Mouse (Mus musculus) lung, embryonic 14.5 days (tissue): ENCODE data around the gene Rps11. TPM values are rescaled to one million over a fixed set of nuclear protein-coding genes. Genes with fewer than 3 reads are reported as not detected.

Experiments
- ATAC-seq: fragments of 200-750 bp; cut with Nextera tagmentation; 2 replicates; pipeline ENCODE4 v1.8.0; 2017; ENCODE audit warnings: mild to moderate bottlenecking, moderate TSS enrichment, moderate library complexity; ENCODE audit not compliant: insufficient read depth
- DNase-seq: peaks from one replicate; pipeline ENCODE4 v3.0.0-alpha.2; 2015
- H3K27ac ChIP-seq: fragments of 300-500 bp; sonication (generic); 2 replicates; pipeline ENCODE4 v1.5.1; 2014; ENCODE audit warnings: low read depth, mild to moderate bottlenecking, moderate library complexity
- H3K27me3 ChIP-seq: fragments of 300-500 bp; sonication (generic); 2 replicates; pipeline ENCODE4 v1.6.1; 2014; ENCODE audit warnings: low read length, control low read depth; ENCODE audit not compliant: insufficient read depth
- H3K36me3 ChIP-seq: fragments of 300-500 bp; sonication (generic); 2 replicates; pipeline ENCODE4 v1.6.1; 2014; ENCODE audit warnings: control low read depth; ENCODE audit not compliant: insufficient read depth
- H3K4me1 ChIP-seq: fragments of 300-500 bp; sonication (generic); 2 replicates; pipeline ENCODE4 v1.6.1; 2014; ENCODE audit warnings: antibody characterized with exemption, control low read depth; ENCODE audit not compliant: insufficient read depth
- H3K4me2 ChIP-seq: fragments of 300-500 bp; sonication (generic); 2 replicates; pipeline ENCODE4 v1.6.1; 2014; ENCODE audit warnings: mild to moderate bottlenecking
- H3K4me3 ChIP-seq: fragments of 300-500 bp; sonication (generic); 2 replicates; pipeline ENCODE4 v1.5.1; 2014; ENCODE audit warnings: low read depth, low read length
- H3K9ac ChIP-seq: fragments of 300-500 bp; sonication (generic); 2 replicates; pipeline ENCODE4 v1.6.1; 2014
- H3K9me3 ChIP-seq: fragments of 300-500 bp; sonication (generic); 2 replicates; pipeline ENCODE4 v1.6.1; 2016; ENCODE audit warnings: low read depth, low read length, control low read depth
- CTCF ChIP-seq: IDR thresholded peaks from 2 replicates; pipeline ENCODE4 v1.5.1; 2016; ENCODE audit warnings: antibody characterized with exemption, low read depth
- WGBS: fragments of 180-500 bp; shearing (Covaris S2); extraction: QIAGEN DNeasy Blood & Tissue Kit; methylation state at CpG from one replicate; pipeline ENCODE4 v1.1.7; 2014; 5-methylcytosine and 5-hydroxymethylcytosine counted together
- polyA plus RNA-seq: library from polyadenylated mRNA; unstranded; fragments of >200 nt; fragmentation: Nextera tagmentation; extraction: Ambion mirVana; gene quantifications from 2 replicates; pipeline ENCODE4 v1.2.1, GENCODE M21; 2014

Rps11 gene
- polyA plus RNA-seq, 1 experiment from 2014 or later, result 1,873 TPM

- WGBS, result 74% methylated on average over 8 of the region's 8 CpGs
- peak; percentile 25 for TF ChIP-seq CTCF
Observed at GRCm38 (mm10) chr7:45133446-45134159, 9.4 kb upstream of the Rps11 start.

GRCm38 (mm10) chr7:45131850-45132249, 7.6 kb upstream of the Rps11 start:
- DNase-seq (no peak), ATAC-seq (no peak)
- Histone ChIP-seq H3K4me1 (peaks cover 7% of the 10 kb centered on the region; the same call in 1 of the 2 replicates), H3K27ac (no peak overlapping the region), H3K4me2 (no peak overlapping the region), H3K4me3 (no peak overlapping the region), H3K27me3 (peaks cover 4% of the 10 kb centered on the region; the same call in 1 of the 2 replicates), H3K9ac (no peak overlapping the region), H3K9me3 (no peaks in the 10 kb centered on the region), H3K36me3 (peaks cover 12% of the 10 kb centered on the region)
- no peak for TF ChIP-seq CTCF
- 55% methylated on average over 11 of the region's 11 CpGs for WGBS

More at GRCm38 (mm10) chr7:45133446-45134159, 9.4 kb upstream of the Rps11 start:
- DNase-seq (no peak), ATAC-seq (no peak)
- Histone ChIP-seq H3K4me3 (no peak overlapping the region), H3K27me3 (peaks cover 4% of the 10 kb centered on the region; the same call in 1 of the 2 replicates), H3K9me3 (no peaks in the 10 kb centered on the region), H3K36me3 (no peaks in the 10 kb centered on the region), H3K27ac (no peak overlapping the region), H3K4me1 (0 out of 2 replicates have a peak, but pooled peaks cover 4% of the 10 kb centered on the region), H3K9ac (no peak overlapping the region), H3K4me2 (no peak overlapping the region)

DNA sequence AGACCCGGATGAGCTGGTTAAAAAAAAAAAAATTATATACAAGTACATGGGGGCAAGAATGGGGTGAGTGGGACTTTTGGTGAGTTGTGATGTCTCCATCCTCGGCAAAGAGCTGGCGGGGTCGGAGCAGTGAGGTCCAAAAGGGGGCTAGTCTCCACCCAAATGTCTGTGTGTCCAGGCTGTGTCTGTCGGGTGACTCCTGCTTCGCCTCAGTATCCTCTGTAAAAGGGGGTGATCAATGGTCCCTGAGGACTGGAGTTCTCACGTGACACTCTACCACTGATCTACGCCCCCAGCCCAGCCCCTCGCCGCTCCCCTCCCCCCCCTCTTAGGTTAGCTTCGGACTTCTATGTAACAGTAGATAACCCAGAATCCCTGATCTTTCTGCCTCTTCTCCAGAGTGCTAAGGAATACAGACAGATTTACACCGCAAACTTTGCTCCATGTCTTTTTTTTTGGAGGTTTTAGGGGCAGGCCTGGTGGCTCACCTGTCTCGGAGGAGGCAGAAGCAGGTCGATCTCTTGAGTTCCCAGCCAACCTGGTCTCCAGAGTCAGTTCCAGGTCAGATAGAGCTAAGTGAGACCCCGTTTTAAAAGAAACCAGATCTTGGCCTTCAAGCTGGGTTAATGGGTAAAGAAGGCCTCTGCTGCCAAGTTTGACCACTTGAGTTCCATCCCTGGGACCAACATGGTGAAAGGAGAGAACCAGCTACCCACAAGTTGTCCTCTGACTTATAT, 5.7 kb upstream of the Rps11 start:
- peaks cover 12% of the 10 kb centered on the region for H3K4me1 ChIP-seq
- no peaks in the 10 kb centered on the region for H3K9me3 ChIP-seq
- DNase-seq (no peak), ATAC-seq (no peak)
- peaks cover under 1% of the 10 kb centered on the region; the same call in 1 of the 2 replicates for H3K27me3 ChIP-seq
- TF ChIP-seq CTCF, result no peak
- peak overlapping the region; percentile 70; the same call in 1 of the 2 replicates for H3K9ac ChIP-seq
- peak overlapping the region; percentile 81 for H3K4me2 ChIP-seq
- peak overlapping the region; percentile 95 for H3K27ac ChIP-seq
- peaks cover 31% of the 10 kb centered on the region for H3K36me3 ChIP-seq
- H3K4me3 ChIP-seq, result peak overlapping the region; percentile 67
- 50% methylated on average over 15 of the region's 15 CpGs for WGBS

- DNase-seq (no peak), ATAC-seq (no peak)
- H3K4me1 ChIP-seq, result peaks cover 12% of the 10 kb centered on the region
- H3K4me3 ChIP-seq, result peak overlapping the region; percentile 67
- no peaks in the 10 kb centered on the region for H3K27me3 ChIP-seq
- H3K4me2 ChIP-seq, result peak overlapping the region; percentile 81
- H3K9ac ChIP-seq, result peak overlapping the region; percentile 70
- no peaks in the 10 kb centered on the region for H3K9me3 ChIP-seq
- 1% methylated on average over 17 of the region's 17 CpGs for WGBS
- no peak for TF ChIP-seq CTCF
- H3K36me3 ChIP-seq, result peaks cover 35% of the 10 kb centered on the region
- peak overlapping the region; percentile 95 for H3K27ac ChIP-seq
Observed at GRCm38 (mm10) chr7:45129318-45129717, 5.1 kb upstream of the Rps11 start.

GRCm38 (mm10) chr7:45128624-45129246, 4.5 kb upstream of the Rps11 start, which contains the start of gene Rpl13a:
Gene Rpl13a (minus strand): TSS chr7:45128761.
- WGBS, result under 1% methylated on average over 48 of the region's 48 CpGs
- H3K36me3 ChIP-seq, result peaks cover 35% of the 10 kb centered on the region
- H3K4me1 ChIP-seq, result peaks cover 12% of the 10 kb centered on the region
- peak; percentile 93 for ATAC-seq
- H3K9ac ChIP-seq, result peak within 1 kb of the TSS; percentile 97
- DNase-seq, result peak; percentile 100
- H3K27me3 ChIP-seq, result no peaks in the 10 kb centered on the region
- peak within 1 kb of the TSS; percentile 95 for H3K27ac ChIP-seq
- H3K4me2 ChIP-seq, result peak within 1 kb of the TSS; percentile 92
- H3K9me3 ChIP-seq, result no peaks in the 10 kb centered on the region
- peak within 1 kb of the TSS; percentile 67 for H3K4me3 ChIP-seq
- peak; percentile 86 for TF ChIP-seq CTCF

- DNase-seq, result peak; percentile 31
- Histone ChIP-seq H3K4me1 (peaks cover 16% of the 10 kb centered on the region), H3K9ac (peak overlapping the region; percentile 97), H3K36me3 (peaks cover 42% of the 10 kb centered on the region), H3K4me3 (peak overlapping the region; percentile 67), H3K4me2 (peak overlapping the region; percentile 92), H3K27ac (peak overlapping the region; percentile 95), H3K9me3 (no peaks in the 10 kb centered on the region), H3K27me3 (no peaks in the 10 kb centered on the region)
- ATAC-seq, result no peak
- no peak for TF ChIP-seq CTCF
- WGBS, result under 1% methylated on average over 6 of the region's 6 CpGs
Observed at GRCm38 (mm10) chr7:45127700-45128224, 3.5 kb upstream of the Rps11 start.
